Mouse (Mus musculus) kidney, embryonic 14.5 days (tissue): ENCODE results near the gene Snrpc. TPM values are rescaled to one million over a fixed set of nuclear protein-coding genes. Genes with fewer than 3 reads are reported as not detected.

Experiments used
- ATAC-seq: fragments of 200-750 bp; cut with Nextera tagmentation; 2 replicates; pipeline ENCODE4 v1.8.0; 2017; ENCODE audit warnings: moderate number of reproducible peaks, mild to moderate bottlenecking, moderate TSS enrichment, moderate library complexity; ENCODE audit not compliant: low FRiP score, low TSS enrichment
- H3K27ac ChIP-seq: fragments of 300-500 bp; sonication (generic); 2 replicates; pipeline ENCODE4 v1.5.1; 2014; ENCODE audit warnings: low read depth, mild to moderate bottlenecking, low read length, moderate library complexity, mixed read lengths
- H3K27me3 ChIP-seq: fragments of 300-500 bp; sonication (generic); 2 replicates; pipeline ENCODE4 v1.6.1; 2014; ENCODE audit warnings: mild to moderate bottlenecking, low read length; ENCODE audit not compliant: control insufficient read depth, insufficient read depth
- H3K36me3 ChIP-seq: fragments of 300-500 bp; sonication (generic); 2 replicates; pipeline ENCODE4 v1.6.1; 2014; ENCODE audit warnings: low read length, mixed read lengths; ENCODE audit not compliant: control insufficient read depth, insufficient read depth
- H3K4me1 ChIP-seq: fragments of 300-500 bp; sonication (generic); 2 replicates; pipeline ENCODE4 v1.6.1; 2014; ENCODE audit warnings: low read length, mixed read lengths; ENCODE audit not compliant: control insufficient read depth, insufficient read depth
- H3K4me2 ChIP-seq: fragments of 300-500 bp; sonication (generic); replicated peaks from 2 replicates; pipeline ENCODE4 v1.6.1; 2014; ENCODE audit warnings: low read depth, mild to moderate bottlenecking, low read length
- H3K4me3 ChIP-seq: fragments of 300-500 bp; sonication (generic); 2 replicates; pipeline ENCODE4 v1.5.1; 2014; ENCODE audit warnings: mild to moderate bottlenecking, low read length
- H3K9ac ChIP-seq: fragments of 300-500 bp; sonication (generic); 2 replicates; pipeline ENCODE4 v1.6.1; 2014; ENCODE audit warnings: low read depth, mild to moderate bottlenecking, low read length, moderate library complexity
- H3K9me3 ChIP-seq: fragments of 300-500 bp; sonication (generic); 2 replicates; pipeline ENCODE4 v1.6.1; 2016; ENCODE audit warnings: low read length; ENCODE audit not compliant: control insufficient read depth
- WGBS: fragments of 180-500 bp; shearing (Covaris S2); extraction: QIAGEN DNeasy Blood & Tissue Kit; methylation state at CpG from one replicate; pipeline ENCODE4 v1.1.7; 2014; 5-methylcytosine and 5-hydroxymethylcytosine counted together
- polyA plus RNA-seq: library from polyadenylated mRNA; unstranded; fragments of >200 nt; fragmentation: Nextera tagmentation; extraction: Ambion mirVana; gene quantifications from 2 replicates; pipeline ENCODE4 v1.2.1, GENCODE M21; 2014

The Snrpc gene
- polyA plus RNA-seq, 1 experiment from 2014 or later = 349 TPM

DNA sequence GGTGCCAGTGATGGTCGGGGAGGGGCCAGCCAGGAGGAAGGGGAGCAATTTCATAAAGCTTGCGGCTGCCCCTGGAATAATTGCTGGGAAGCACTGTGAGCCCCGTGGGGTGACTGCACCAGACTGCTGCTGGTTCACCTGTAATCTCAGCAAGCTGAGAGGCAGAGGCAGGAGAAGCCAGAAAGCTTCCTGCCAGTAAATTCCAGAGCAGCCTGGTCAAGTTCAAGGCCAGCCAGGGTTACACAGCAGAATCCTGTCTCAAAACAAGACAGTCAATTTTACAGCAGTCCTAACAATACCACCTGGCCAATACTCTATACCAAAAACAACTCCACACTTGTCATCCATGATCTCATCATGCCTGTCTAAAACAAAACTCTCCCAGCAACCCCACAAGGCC is 26.0 kb upstream of the Snrpc start:
- H3K4me2 ChIP-seq = no peak overlapping the region
- H3K27ac ChIP-seq = no peak overlapping the region
- H3K27me3 ChIP-seq = no peaks in the 10 kb centered on the region
- no peak overlapping the region for H3K9ac ChIP-seq
- WGBS = 79% methylated on average over 3 of the region's 3 CpGs
- H3K4me3 ChIP-seq = no peak overlapping the region
- ATAC-seq = no peak
- H3K4me1 ChIP-seq = no peaks in the 10 kb centered on the region
- H3K9me3 ChIP-seq = no peaks in the 10 kb centered on the region
- no peaks in the 10 kb centered on the region for H3K36me3 ChIP-seq

DNA sequence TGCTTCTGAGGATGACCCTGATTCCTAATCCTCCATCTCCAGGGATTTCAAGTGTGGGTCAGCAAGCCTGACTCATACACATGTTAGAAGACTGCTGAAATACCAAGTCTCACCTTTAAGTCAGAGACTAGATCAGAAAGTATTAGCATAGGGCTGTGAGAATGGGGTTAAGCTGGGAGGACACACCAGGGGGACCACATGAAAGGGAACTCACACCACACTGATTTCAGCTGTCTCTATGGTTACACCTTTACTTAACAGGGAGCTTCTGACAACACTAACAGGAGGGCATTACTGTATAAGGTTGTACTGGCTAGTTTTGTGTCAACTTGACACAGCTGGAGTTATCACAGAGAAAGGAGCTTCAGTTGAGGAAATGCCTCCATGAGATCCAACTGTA is 23.3 kb upstream of the Snrpc start:
- Histone ChIP-seq H3K4me3 (no peak overlapping the region), H3K9ac (no peak overlapping the region), H3K4me2 (no peak overlapping the region), H3K4me1 (peaks cover 13% of the 10 kb centered on the region), H3K9me3 (no peaks in the 10 kb centered on the region), H3K27me3 (no peaks in the 10 kb centered on the region), H3K36me3 (no peaks in the 10 kb centered on the region), H3K27ac (no peak overlapping the region)
- no peak for ATAC-seq

DNA sequence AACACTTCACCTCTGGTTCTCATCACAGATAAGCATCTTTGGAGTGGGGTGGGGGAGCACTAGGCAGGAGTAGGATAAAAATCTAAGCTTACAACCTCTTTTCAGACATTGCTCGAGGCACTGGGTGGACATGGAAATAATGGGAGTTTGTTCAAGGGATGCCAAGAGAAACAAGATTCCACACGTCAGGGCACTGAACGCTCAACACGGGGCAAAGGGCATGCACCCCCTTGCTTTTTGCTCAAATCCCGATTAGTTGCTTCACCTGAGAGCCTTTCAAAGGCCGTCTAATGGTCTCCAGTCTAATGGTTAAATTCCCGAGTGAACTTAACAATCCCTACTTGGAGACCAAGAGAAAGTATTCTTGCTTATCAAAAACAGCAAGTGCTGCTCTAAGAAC is 18.9 kb upstream of the Snrpc start:
- 9% methylated on average over 7 of the region's 7 CpGs for WGBS
- Histone ChIP-seq H3K4me1 (peaks cover 13% of the 10 kb centered on the region), H3K4me2 (peak overlapping the region; percentile 88), H3K36me3 (no peaks in the 10 kb centered on the region), H3K27ac (no peak overlapping the region), H3K9ac (peak overlapping the region; percentile 98), H3K9me3 (no peaks in the 10 kb centered on the region), H3K27me3 (no peaks in the 10 kb centered on the region), H3K4me3 (peak overlapping the region; percentile 99)
- ATAC-seq = no peak

DNA sequence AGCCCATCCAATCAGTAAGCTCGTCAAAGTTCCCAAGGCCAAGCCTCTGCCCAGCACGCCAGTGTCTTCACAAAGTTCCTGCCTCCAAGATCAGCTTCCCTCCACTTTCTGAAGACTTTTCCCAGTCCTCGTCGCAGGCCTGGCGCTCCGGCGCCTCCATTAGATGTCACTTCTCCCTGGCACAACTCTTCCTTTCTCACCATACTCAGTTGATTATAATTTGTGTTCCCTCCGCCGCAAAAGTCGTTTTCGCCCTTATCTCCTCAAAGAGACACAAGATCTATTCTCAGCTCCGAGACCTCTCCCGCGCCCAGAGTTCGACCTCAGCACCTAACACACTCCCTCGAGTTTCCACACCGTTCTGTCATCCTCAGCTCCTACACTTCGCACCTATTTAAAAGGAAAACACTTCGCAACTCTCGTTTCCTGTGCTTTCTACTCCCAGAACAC is 18.4 kb upstream of the Snrpc start:
- no peaks in the 10 kb centered on the region for H3K36me3 ChIP-seq
- ATAC-seq = no peak
- peaks cover 13% of the 10 kb centered on the region for H3K4me1 ChIP-seq
- H3K9me3 ChIP-seq = no peaks in the 10 kb centered on the region
- H3K27ac ChIP-seq = peak overlapping the region; percentile 80
- H3K4me2 ChIP-seq = peak overlapping the region; percentile 88
- H3K9ac ChIP-seq = peak overlapping the region; percentile 98
- WGBS = under 1% methylated on average over 20 of the region's 20 CpGs
- peak overlapping the region; percentile 99 for H3K4me3 ChIP-seq
- no peaks in the 10 kb centered on the region for H3K27me3 ChIP-seq

DNA sequence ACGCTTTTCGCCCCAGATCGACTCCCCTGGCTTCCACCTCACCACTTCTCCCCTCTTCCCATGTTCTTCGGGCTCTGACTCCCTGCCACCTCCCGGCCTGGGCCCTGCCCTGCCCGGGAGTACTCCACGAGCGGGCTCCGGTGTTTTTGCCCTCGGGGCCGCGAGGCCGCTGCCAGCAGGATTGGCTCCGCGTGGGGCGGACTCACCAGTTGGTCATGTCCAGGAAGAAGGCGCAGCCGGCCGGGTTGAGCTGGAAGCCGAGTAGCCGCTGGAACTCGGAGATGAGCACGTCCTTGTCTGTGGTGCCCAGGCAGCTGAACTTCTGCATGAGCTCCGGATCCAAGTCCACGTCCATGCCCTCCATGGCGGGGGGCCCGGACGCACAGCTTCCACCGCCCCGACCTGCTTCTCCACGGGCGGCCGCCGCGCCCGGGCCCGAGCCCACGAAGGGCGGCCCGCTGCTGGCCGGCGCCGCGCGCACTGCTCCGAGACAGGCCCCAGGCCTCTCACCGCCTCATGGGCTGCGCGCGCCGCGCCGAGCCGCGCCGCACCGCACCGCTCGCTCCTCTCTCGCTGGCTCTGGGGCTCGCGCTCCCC is 17.9 kb upstream of the Snrpc start:
- Histone ChIP-seq H3K27ac (peak overlapping the region; percentile 80), H3K9me3 (no peaks in the 10 kb centered on the region), H3K4me2 (peak overlapping the region; percentile 88), H3K36me3 (no peaks in the 10 kb centered on the region), H3K4me3 (peak overlapping the region; percentile 99), H3K4me1 (peaks cover 13% of the 10 kb centered on the region), H3K27me3 (no peaks in the 10 kb centered on the region), H3K9ac (peak overlapping the region; percentile 98)
- peak; percentile 82 for ATAC-seq
- under 1% methylated on average over 45 of the region's 62 CpGs for WGBS

DNA sequence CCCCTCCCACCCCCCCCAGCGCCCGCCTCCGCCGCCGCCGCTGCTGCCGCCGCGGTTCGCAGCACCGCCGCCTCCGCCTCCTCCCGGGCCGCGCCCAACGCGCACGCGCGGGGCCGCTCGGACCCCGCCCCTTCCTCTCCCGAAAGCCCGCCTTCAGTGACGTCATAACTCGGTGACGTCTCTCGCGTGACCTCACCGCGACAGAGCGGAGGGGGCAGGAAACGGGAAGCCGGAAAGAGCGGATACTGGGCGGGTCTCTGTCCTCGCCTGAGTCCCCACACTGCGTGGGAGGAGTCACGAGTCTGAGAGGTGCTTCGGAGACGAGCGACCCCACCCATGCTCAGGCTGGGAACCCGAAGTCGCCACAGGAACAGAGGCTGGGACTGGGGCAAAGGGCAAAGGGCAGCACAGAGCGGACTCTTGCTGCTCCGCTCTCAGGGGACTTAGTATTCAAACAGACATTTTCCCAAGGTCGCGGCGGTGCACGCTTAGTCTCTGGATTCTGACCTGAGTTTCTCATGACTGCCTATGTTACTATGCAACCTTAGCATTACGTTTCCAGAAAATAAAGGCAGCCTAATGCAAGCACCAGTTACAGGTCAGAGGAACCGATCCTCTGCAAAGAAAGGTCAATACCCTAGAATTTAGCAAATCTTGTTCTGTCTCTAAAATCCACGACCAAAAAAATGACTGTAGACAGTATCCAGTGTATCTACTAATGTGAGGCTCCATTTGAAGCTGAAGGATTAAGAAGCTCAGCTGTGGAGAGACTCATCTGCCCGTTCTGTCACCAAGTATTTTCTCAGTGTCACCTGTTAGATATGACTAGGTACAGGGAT is 17.2 kb upstream of the Snrpc start, which contains the start of gene D17Wsu92e:
Gene D17Wsu92e (minus strand): TSS at position 81 of the 839 bp plus-strand sequence.
- peaks cover 15% of the 10 kb centered on the region for H3K4me1 ChIP-seq
- H3K9me3 ChIP-seq = no peaks in the 10 kb centered on the region
- H3K4me3 ChIP-seq = peak within 1 kb of the TSS; percentile 99
- WGBS = 2% methylated on average over 49 of the region's 56 CpGs
- peak; percentile 95 for ATAC-seq
- H3K27ac ChIP-seq = peak within 1 kb of the TSS; percentile 80
- H3K4me2 ChIP-seq = peak within 1 kb of the TSS; percentile 88
- H3K36me3 ChIP-seq = no peaks in the 10 kb centered on the region
- no peaks in the 10 kb centered on the region for H3K27me3 ChIP-seq
- H3K9ac ChIP-seq = peak within 1 kb of the TSS; percentile 98

DNA sequence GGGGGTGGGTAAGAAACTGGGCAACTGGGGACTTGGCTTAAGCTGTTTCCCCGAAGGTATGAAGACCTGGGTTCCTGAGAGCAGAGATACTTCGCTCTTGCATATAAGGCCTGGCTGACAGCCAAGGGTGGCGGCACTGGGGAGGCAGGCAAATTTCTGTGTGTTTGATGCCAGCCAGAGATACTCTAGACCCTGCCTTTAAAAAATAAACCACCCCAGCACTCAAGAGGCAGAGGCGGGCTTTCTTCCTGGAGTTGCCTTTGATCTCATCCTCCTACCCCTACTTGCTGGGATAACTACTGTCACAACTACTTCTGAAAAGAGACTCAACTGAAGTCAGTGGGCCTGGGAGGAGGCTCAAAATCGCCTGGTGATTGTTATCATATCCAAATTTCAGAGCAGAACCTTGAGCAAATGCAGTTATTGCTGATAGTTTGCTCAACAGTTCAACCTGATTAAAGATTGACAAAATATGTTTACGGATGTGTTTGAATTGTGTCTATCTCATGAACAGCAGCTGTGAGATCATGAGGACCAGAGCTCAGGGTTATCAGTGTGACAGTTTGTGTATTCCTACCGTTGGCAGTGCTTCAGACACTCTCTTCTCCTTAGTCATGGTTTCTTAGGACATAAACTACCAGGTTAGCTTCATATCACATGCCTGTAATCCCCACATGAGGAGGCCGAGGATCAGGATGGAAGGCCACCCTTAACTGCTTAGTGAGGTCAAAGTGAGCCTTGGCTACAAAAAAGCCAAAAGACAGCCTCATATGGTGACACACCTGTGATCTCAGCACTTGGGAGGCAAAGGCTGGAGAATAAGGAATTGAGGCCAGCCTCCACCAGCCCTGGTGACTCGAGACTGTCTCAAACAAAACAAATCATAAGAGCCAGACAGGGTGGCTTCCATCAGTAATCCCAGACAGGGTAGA is 16.3 kb upstream of the Snrpc start:
- peaks cover 22% of the 10 kb centered on the region for H3K4me1 ChIP-seq
- H3K27me3 ChIP-seq = no peaks in the 10 kb centered on the region
- peak overlapping the region; percentile 47; the same call in 1 of the 2 replicates for H3K4me2 ChIP-seq
- H3K9ac ChIP-seq = no peak overlapping the region; the same call in 1 of the 2 replicates
- H3K36me3 ChIP-seq = no peaks in the 10 kb centered on the region
- 57% methylated on average over 9 of the region's 9 CpGs for WGBS
- H3K4me3 ChIP-seq = no peak overlapping the region; the same call in 1 of the 2 replicates
- H3K27ac ChIP-seq = peak overlapping the region; percentile 60; the same call in 1 of the 2 replicates
- no peak for ATAC-seq
- H3K9me3 ChIP-seq = no peaks in the 10 kb centered on the region

DNA sequence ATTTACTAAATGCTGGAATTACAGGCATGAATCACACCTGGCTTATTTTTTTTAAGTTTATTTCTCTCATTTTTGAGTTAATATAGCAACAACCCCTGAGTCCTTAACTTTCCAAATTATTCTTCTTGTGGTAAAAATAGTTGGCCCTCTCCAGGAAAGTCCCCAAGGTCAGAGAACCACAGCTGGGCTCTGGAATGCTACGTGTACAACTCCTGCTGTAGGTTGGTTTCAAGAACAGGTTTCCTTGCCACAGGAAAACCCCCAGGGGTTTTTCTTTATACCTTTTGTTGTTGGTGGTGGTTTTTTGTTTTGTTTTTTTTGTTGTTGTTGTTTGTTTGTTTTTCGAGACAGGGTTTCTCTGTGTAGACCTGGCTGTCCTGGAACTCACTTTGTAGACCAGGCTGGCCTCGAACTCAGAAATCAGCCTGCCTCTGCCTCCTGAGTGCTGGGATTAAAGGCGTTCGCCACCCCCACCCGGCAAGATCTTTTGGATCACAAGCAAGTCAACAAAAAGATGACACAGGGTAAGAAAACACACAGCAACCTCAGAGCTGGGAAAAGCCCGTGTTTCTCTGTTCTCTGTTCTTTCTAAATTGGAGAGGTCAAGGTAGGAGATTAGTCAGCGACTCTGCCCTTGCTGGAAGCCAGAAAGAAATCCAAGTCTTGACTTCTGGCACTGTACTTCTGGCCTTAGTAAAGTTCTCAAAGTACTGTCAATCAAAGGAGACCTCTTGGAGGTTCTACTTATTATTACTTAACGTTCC is 14.6 kb upstream of the Snrpc start:
- Histone ChIP-seq H3K9me3 (no peaks in the 10 kb centered on the region), H3K36me3 (no peaks in the 10 kb centered on the region), H3K27me3 (no peaks in the 10 kb centered on the region), H3K27ac (no peak overlapping the region), H3K4me1 (peaks cover 19% of the 10 kb centered on the region), H3K4me3 (no peak overlapping the region), H3K4me2 (no peak overlapping the region), H3K9ac (no peak overlapping the region)
- ATAC-seq = no peak
- WGBS = 82% methylated on average over 9 of the region's 9 CpGs
